8 mouse cellular contexts compared by ENCODE assay signal in genomic region chr11:98750351-98751201, GRCm38 (mm10). TPM values are rescaled to one million over a fixed set of nuclear protein-coding genes. Genes with fewer than 3 reads are reported as not detected.
A peak's percentile ranks its signal among the peaks of the same experiment; 100 is the strongest.
DNase-seq lines count a peak whose midpoint lies in the region; ATAC-seq and TF ChIP-seq lines count a peak whose summit lies in the region.

No protein-coding gene starts in this region.

- H3K4me2 ChIP-seq in forebrain, embryonic 15.5 days (replicated peaks) = peak overlapping the region; percentile 48
- H3K4me2 ChIP-seq in hindbrain, embryonic 13.5 days = peak overlapping the region; percentile 60

- TF ChIP-seq CTCF in Patski (IDR thresholded peaks at IDR 0.05) = no peak

- CTCF ChIA-PET in Patski (lab: Charles Lee) = interaction anchor here (0.7 to 2.6 kb wide), 4 partner anchors 10 to 53 kb away, joined by 3 to 13 read pairs (median 4); partner anchors contain the start of gene Thra

- peak overlapping the region; percentile 96 for H3K27ac ChIP-seq in forebrain, embryonic 15.5 days (replicated peaks)
- peak overlapping the region; percentile 99 for H3K27ac ChIP-seq in hindbrain, embryonic 13.5 days

- peaks cover 12% of the 10 kb centered on the region for H3K36me3 ChIP-seq in forebrain, embryonic 15.5 days
- peaks cover 23% of the 10 kb centered on the region for H3K36me3 ChIP-seq in hindbrain, embryonic 13.5 days

- POLR2A ChIA-PET in Patski (lab: Charles Lee) = interaction anchor here (0.6 to 2.3 kb wide), 5 partner anchors 8 to 711 kb away, joined by 3 to 12 read pairs (median 4); no protein-coding TSS in a partner anchor

- 12% methylated on average over 17 of the region's 17 CpGs for WGBS in forebrain, embryonic 15.5 days
- 18% methylated on average over 17 of the region's 17 CpGs for WGBS in hindbrain, embryonic 13.5 days

- H3K4me1 ChIP-seq in forebrain, embryonic 15.5 days = peaks cover 91% of the 10 kb centered on the region
- H3K4me1 ChIP-seq in hindbrain, embryonic 13.5 days (replicated peaks) = peaks cover 96% of the 10 kb centered on the region

- no peaks in the 10 kb centered on the region for H3K9me3 ChIP-seq in forebrain, embryonic 15.5 days
- no peaks in the 10 kb centered on the region for H3K9me3 ChIP-seq in hindbrain, embryonic 13.5 days

- DNase-seq in Patski (ENCODE audit: low read depth, low spot score) = peak; percentile 81
- DNase-seq in cerebellum, adult 18-20 months = peak; percentile 78 to 85
- peak; percentile 67 to 80 for DNase-seq in layer of hippocampus, postnatal 25 days (ENCODE audit: extremely low spot score in 1 of 2, low spot score in 1 of 2)
- peak; percentile 88 for DNase-seq in lung, postnatal 10 days
- peak; percentile 56 for DNase-seq in skeletal muscle tissue, adult 2 months (ENCODE audit: low read depth, low spot score)
- no peak for DNase-seq in urinary bladder, postnatal 25 days (ENCODE audit: low spot score)

- H3K9ac ChIP-seq in forebrain, embryonic 15.5 days (replicated peaks) = peak overlapping the region; percentile 51
- H3K9ac ChIP-seq in hindbrain, embryonic 13.5 days = peak overlapping the region; percentile 77

- H3K4me3 ChIP-seq in forebrain, embryonic 15.5 days = peak overlapping the region; percentile 23
- peak overlapping the region; percentile 17 for H3K4me3 ChIP-seq in hindbrain, embryonic 13.5 days

- peak; percentile 80 for ATAC-seq in Patski
- peak; percentile 36 for ATAC-seq in forebrain, embryonic 15.5 days (replicated peaks)
- ATAC-seq in hindbrain, embryonic 13.5 days (ENCODE audit: low FRiP score) = peak; percentile 55

- H3K27me3 ChIP-seq in Patski = no peaks in the 10 kb centered on the region
- no peaks in the 10 kb centered on the region for H3K27me3 ChIP-seq in forebrain, embryonic 15.5 days
- no peaks in the 10 kb centered on the region for H3K27me3 ChIP-seq in hindbrain, embryonic 13.5 days

- in situ Hi-C loops in Patski (cut with MboI; ENCODE audit: low pct_unique_long_range_greater_than_20kb) = no loop called here

RNA-seq across cellular contexts. Expression of gene Thra, which starts 10.1 kb away (rescaled TPM):
- 44.7 TPM for polyA plus RNA-seq in Patski (2021)
- 164 and 166 TPM in 2 replicates for polyA plus RNA-seq in forebrain, embryonic 15.5 days (2015; fragmentation: Nextera tagmentation; extraction: Ambion mirVana)
- polyA plus RNA-seq in hindbrain, embryonic 13.5 days (2015; fragmentation: Nextera tagmentation; extraction: Ambion mirVana) = 117 and 122 TPM in 2 replicates
- 1,000 to 10,000 TPM; 1,027 to 1,094 TPM for total RNA-seq in layer of hippocampus, postnatal 25 days (2021)

RNA-seq across cellular contexts. Expression of gene Med24, which starts 21.3 kb away (rescaled TPM):
- polyA plus RNA-seq in Patski (2021) = 47.2 TPM
- polyA plus RNA-seq in forebrain, embryonic 15.5 days (2015; fragmentation: Nextera tagmentation; extraction: Ambion mirVana) = 85.1 and 93.6 TPM in 2 replicates
- polyA plus RNA-seq in hindbrain, embryonic 13.5 days (2015; fragmentation: Nextera tagmentation; extraction: Ambion mirVana) = 72.4 and 75.2 TPM in 2 replicates
- 100 to 1,000 TPM; 118 to 130 TPM for total RNA-seq in layer of hippocampus, postnatal 25 days (2021)

RNA-seq across cellular contexts. Expression of gene Nr1d1, which starts 24.6 kb away (rescaled TPM):
- 37.2 TPM for polyA plus RNA-seq in Patski (2021)
- 3.6 TPM in 2 replicates for polyA plus RNA-seq in forebrain, embryonic 15.5 days (2015; fragmentation: Nextera tagmentation; extraction: Ambion mirVana)
- polyA plus RNA-seq in hindbrain, embryonic 13.5 days (2015; fragmentation: Nextera tagmentation; extraction: Ambion mirVana) = 1.9 and 2.4 TPM in 2 replicates
- total RNA-seq in layer of hippocampus, postnatal 25 days (2021) = 10 to 100 TPM; 78.1 to 92.2 TPM

RNA-seq across cellular contexts. Expression of gene Msl1, which starts 44.7 kb away (rescaled TPM):
- 69.9 TPM for polyA plus RNA-seq in Patski (2021)
- 30.2 and 31.7 TPM in 2 replicates for polyA plus RNA-seq in forebrain, embryonic 15.5 days (2015; fragmentation: Nextera tagmentation; extraction: Ambion mirVana)
- 31.5 and 33.0 TPM in 2 replicates for polyA plus RNA-seq in hindbrain, embryonic 13.5 days (2015; fragmentation: Nextera tagmentation; extraction: Ambion mirVana)
- total RNA-seq in layer of hippocampus, postnatal 25 days (2021) = 100 to 1,000 TPM; 170 to 176 TPM

RNA-seq across cellular contexts. Expression of gene Csf3, which starts 49.5 kb away (rescaled TPM):
- 0.62 TPM for polyA plus RNA-seq in Patski (2021)
- not detected in 2 replicates for polyA plus RNA-seq in forebrain, embryonic 15.5 days (2015; fragmentation: Nextera tagmentation; extraction: Ambion mirVana)
- polyA plus RNA-seq in hindbrain, embryonic 13.5 days (2015; fragmentation: Nextera tagmentation; extraction: Ambion mirVana) = not detected in 2 replicates
- total RNA-seq in layer of hippocampus, postnatal 25 days (2021) = not detected
